Mouse (Mus musculus) liver, embryonic 11.5 days (tissue): ENCODE measurements around the gene Rnf187. TPM values are rescaled to one million over a fixed set of nuclear protein-coding genes. Genes with fewer than 3 reads are reported as not detected.

Experiments used
- ATAC-seq: fragments of 200-750 bp; cut with Nextera tagmentation; replicated peaks from 2 replicates; pipeline ENCODE4 v1.8.0; 2017; ENCODE audit warnings: moderate number of reproducible peaks, mild to moderate bottlenecking, moderate TSS enrichment, moderate library complexity; ENCODE audit not compliant: low FRiP score
- DNase-seq: peaks from one replicate; pipeline ENCODE4 v3.0.0-alpha.2; 2017; ENCODE audit warnings: low spot score
- H3K27ac ChIP-seq: fragments of 300-500 bp; sonication (generic); 2 replicates; pipeline ENCODE4 v1.5.1; 2014; ENCODE audit warnings: mild to moderate bottlenecking, low read depth, low read length, control low read depth
- H3K27me3 ChIP-seq: fragments of 300-500 bp; sonication (generic); replicated peaks from 2 replicates; pipeline ENCODE4 v1.6.1; 2014; ENCODE audit warnings: low read length, mixed read lengths; ENCODE audit not compliant: control insufficient read depth, insufficient read depth
- H3K36me3 ChIP-seq: fragments of 300-500 bp; sonication (generic); 2 replicates; pipeline ENCODE4 v1.6.1; 2014; ENCODE audit warnings: mild to moderate bottlenecking, low read length, moderate library complexity, mixed read lengths; ENCODE audit not compliant: control insufficient read depth, insufficient read depth
- H3K4me1 ChIP-seq: fragments of 300-500 bp; sonication (generic); replicated peaks from 2 replicates; pipeline ENCODE4 v1.6.1; 2014; ENCODE audit warnings: low read length, mixed read lengths; ENCODE audit not compliant: control insufficient read depth, insufficient read depth
- H3K4me2 ChIP-seq: fragments of 300-500 bp; sonication (generic); 2 replicates; pipeline ENCODE4 v1.6.1; 2014; ENCODE audit warnings: mild to moderate bottlenecking, control low read depth, moderate library complexity
- H3K4me3 ChIP-seq: fragments of 300-500 bp; sonication (generic); 2 replicates; pipeline ENCODE4 v1.5.1; 2014; ENCODE audit warnings: low read depth, low read length, control low read depth
- H3K9ac ChIP-seq: fragments of 300-500 bp; sonication (generic); 2 replicates; pipeline ENCODE4 v1.6.1; 2014; ENCODE audit warnings: low read depth, low read length, control low read depth
- H3K9me3 ChIP-seq: fragments of 300-500 bp; sonication (generic); 2 replicates; pipeline ENCODE4 v1.6.1; 2016; ENCODE audit warnings: low read length, inconsistent platforms, mixed read lengths; ENCODE audit not compliant: control insufficient read depth
- WGBS: fragments of 180-500 bp; shearing (Covaris S2); extraction: QIAGEN DNeasy Blood & Tissue Kit; methylation state at CpG from one replicate; pipeline ENCODE4 v1.1.7; 2014; 5-methylcytosine and 5-hydroxymethylcytosine counted together
- polyA plus RNA-seq: library from polyadenylated mRNA; unstranded; fragments of >200 nt; fragmentation: Nextera tagmentation; extraction: Ambion mirVana; gene quantifications from 2 replicates; pipeline ENCODE4 v1.2.1, GENCODE M21; 2014

Rnf187 gene
- polyA plus RNA-seq, 1 experiment from 2014 or later: 229 TPM

- H3K4me3 ChIP-seq: peak overlapping the region; percentile 91; the same call in 1 of the 2 replicates
- 47% methylated on average over 6 of the region's 6 CpGs for WGBS
- H3K27ac ChIP-seq: peak overlapping the region; percentile 93; the same call in 1 of the 2 replicates
- peaks cover 4% of the 10 kb centered on the region; the same call in 1 of the 2 replicates for H3K36me3 ChIP-seq
- H3K4me2 ChIP-seq: peak overlapping the region; percentile 96
- H3K9ac ChIP-seq: no peak overlapping the region; the same call in 1 of the 2 replicates
- H3K4me1 ChIP-seq: peaks cover 10% of the 10 kb centered on the region
- no peaks in the 10 kb centered on the region for H3K9me3 ChIP-seq
- H3K27me3 ChIP-seq: no peaks in the 10 kb centered on the region
- ATAC-seq (peak; percentile 26; the same call in 1 of the 2 replicates), DNase-seq (no peak)
Measured at GRCm38 (mm10) chr11:58904838-58905237, 33.9 kb downstream of the Rnf187 start.

- H3K36me3 ChIP-seq: peaks cover 4% of the 10 kb centered on the region; the same call in 1 of the 2 replicates
- no peaks in the 10 kb centered on the region for H3K9me3 ChIP-seq
- DNase-seq (no peak), ATAC-seq (peak; percentile 24; the same call in 1 of the 2 replicates)
- no peaks in the 10 kb centered on the region for H3K27me3 ChIP-seq
- H3K4me1 ChIP-seq: peaks cover 10% of the 10 kb centered on the region
- H3K9ac ChIP-seq: peak overlapping the region; percentile 94
- peak overlapping the region; percentile 96 for H3K4me2 ChIP-seq
- 4% methylated on average over 8 of the region's 8 CpGs for WGBS
- peak overlapping the region; percentile 91 for H3K4me3 ChIP-seq
- H3K27ac ChIP-seq: peak overlapping the region; percentile 93; the same call in 1 of the 2 replicates
Measured at GRCm38 (mm10) chr11:58904410-58904718, 34.4 kb downstream of the Rnf187 start.

- peak; percentile 94 for ATAC-seq
- WGBS: 1% methylated on average over 40 of the region's 40 CpGs
- peak within 1 kb of the TSS; percentile 93 for H3K27ac ChIP-seq
- H3K4me2 ChIP-seq: peak within 1 kb of the TSS; percentile 96
- H3K36me3 ChIP-seq: peaks cover 7% of the 10 kb centered on the region; the same call in 1 of the 2 replicates
- H3K27me3 ChIP-seq: no peaks in the 10 kb centered on the region
- DNase-seq: peak; percentile 97
- no peaks in the 10 kb centered on the region for H3K9me3 ChIP-seq
- H3K9ac ChIP-seq: peak within 1 kb of the TSS; percentile 94
- peak within 1 kb of the TSS; percentile 91 for H3K4me3 ChIP-seq
- peaks cover 10% of the 10 kb centered on the region for H3K4me1 ChIP-seq
Measured at GRCm38 (mm10) chr11:58903511-58904409, 35.0 kb downstream of the Rnf187 start, which contains the start of gene Zfp39. Zfp39 (minus strand) TSS chr11:58904225.

- H3K4me2 ChIP-seq: peak overlapping the region; percentile 34; the same call in 1 of the 2 replicates
- peaks cover 15% of the 10 kb centered on the region; the same call in 1 of the 2 replicates for H3K36me3 ChIP-seq
- H3K27me3 ChIP-seq: no peaks in the 10 kb centered on the region
- ATAC-seq (peak; percentile 55), DNase-seq (no peak)
- H3K4me1 ChIP-seq: peaks cover 10% of the 10 kb centered on the region
- no peak overlapping the region for H3K4me3 ChIP-seq
- no peak overlapping the region for H3K27ac ChIP-seq
- no peak overlapping the region for H3K9ac ChIP-seq
- H3K9me3 ChIP-seq: no peaks in the 10 kb centered on the region
Measured at GRCm38 (mm10) chr11:58901080-58901479, 37.6 kb downstream of the Rnf187 start.

GRCm38 (mm10) chr11:58897485-58897884, 41.2 kb downstream of the Rnf187 start:
- H3K4me1 ChIP-seq: peaks cover 6% of the 10 kb centered on the region; the same call in 1 of the 2 replicates
- H3K27ac ChIP-seq: no peak overlapping the region
- H3K36me3 ChIP-seq: peaks cover 37% of the 10 kb centered on the region; the same call in 1 of the 2 replicates
- DNase-seq (no peak), ATAC-seq (no peak)
- no peak overlapping the region for H3K9ac ChIP-seq
- H3K27me3 ChIP-seq: no peaks in the 10 kb centered on the region
- H3K9me3 ChIP-seq: no peaks in the 10 kb centered on the region
- no peak overlapping the region for H3K4me3 ChIP-seq
- 88% methylated on average over 6 of the region's 6 CpGs for WGBS
- H3K4me2 ChIP-seq: no peak overlapping the region

- no peak for DNase-seq
- Histone ChIP-seq H3K27me3 (no peaks in the 10 kb centered on the region), H3K4me2 (no peak overlapping the region), H3K4me1 (no peaks in the 10 kb centered on the region), H3K36me3 (peaks cover 58% of the 10 kb centered on the region), H3K27ac (no peak overlapping the region), H3K9me3 (no peaks in the 10 kb centered on the region), H3K4me3 (no peak overlapping the region), H3K9ac (no peak overlapping the region)
- WGBS: 85% methylated on average over 6 of the region's 6 CpGs
- ATAC-seq: no peak
Measured at GRCm38 (mm10) chr11:58894456-58894855, 44.3 kb downstream of the Rnf187 start.

GRCm38 (mm10) chr11:58890511-58890910, 48.2 kb downstream of the Rnf187 start:
- no peak overlapping the region for H3K27ac ChIP-seq
- ATAC-seq (no peak), DNase-seq (no peak)
- H3K9me3 ChIP-seq: no peaks in the 10 kb centered on the region
- WGBS: 93% methylated on average over 10 of the region's 10 CpGs
- H3K36me3 ChIP-seq: peaks cover 50% of the 10 kb centered on the region
- no peak overlapping the region for H3K9ac ChIP-seq
- no peaks in the 10 kb centered on the region for H3K4me1 ChIP-seq
- H3K4me2 ChIP-seq: no peak overlapping the region
- H3K4me3 ChIP-seq: no peak overlapping the region
- no peaks in the 10 kb centered on the region for H3K27me3 ChIP-seq

GRCm38 (mm10) chr11:58883756-58884155, 55.0 kb downstream of the Rnf187 start:
- no peak for ATAC-seq
- H3K9me3 ChIP-seq: no peaks in the 10 kb centered on the region
- H3K4me2 ChIP-seq: no peak overlapping the region
- no peak overlapping the region for H3K9ac ChIP-seq
- no peak for DNase-seq
- WGBS: 86% methylated on average over 8 of the region's 8 CpGs
- H3K4me1 ChIP-seq: no peaks in the 10 kb centered on the region
- peaks cover 17% of the 10 kb centered on the region; the same call in 1 of the 2 replicates for H3K36me3 ChIP-seq
- H3K4me3 ChIP-seq: no peak overlapping the region
- H3K27me3 ChIP-seq: no peaks in the 10 kb centered on the region
- H3K27ac ChIP-seq: no peak overlapping the region
